Mouse (Mus musculus) bone marrow macrophage, adult 2 months (primary cell): ENCODE measurements around the gene Hsph1.

Experiments used
- CTCF ChIP-seq: IDR thresholded peaks from 2 replicates; pipeline ENCODE4 v1.5.1; 2012; ENCODE audit warnings: low read depth, mild to moderate bottlenecking, low read length, moderate library complexity
- POLR2A ChIP-seq: IDR thresholded peaks from 2 replicates; pipeline ENCODE4 v1.6.1; 2012; ENCODE audit warnings: mild to moderate bottlenecking, low read depth, low read length, borderline replicate concordance

DNA sequence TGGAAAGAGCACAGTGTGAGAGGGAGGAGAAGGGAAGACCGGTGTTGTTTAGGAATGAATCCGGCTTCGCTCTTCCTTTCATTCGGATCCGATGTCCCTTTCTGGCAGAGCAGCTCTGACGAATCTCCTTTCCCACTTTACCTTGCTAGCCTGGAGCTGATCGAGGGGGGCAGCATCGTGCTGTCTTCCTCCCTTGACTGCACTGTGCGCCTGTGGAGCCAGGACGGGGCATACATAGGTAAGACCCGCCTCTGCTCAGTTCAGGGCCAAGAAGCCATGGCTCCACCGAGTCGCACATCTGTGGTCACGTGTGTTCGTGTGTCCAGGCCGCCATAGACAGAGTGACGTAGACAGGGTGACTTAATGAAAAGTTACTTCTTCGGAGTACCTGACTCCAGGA, 38.8 kb downstream of the Hsph1 start:
- TF ChIP-seq POLR2A (no peak), CTCF (no peak)
